Mouse (Mus musculus) heart, adult 2 months (tissue): ENCODE results near the gene Fer.

Source experiments
- CTCF ChIP-seq: fragments of 200-600 bp; IDR thresholded peaks from 2 replicates; pipeline ENCODE4 v1.8.1; 2022; ENCODE audit warnings: antibody characterized with exemption, mild to moderate bottlenecking, moderate library complexity
- POLR2A ChIP-seq: fragments of 200-500 bp; IDR thresholded peaks from 2 replicates; pipeline ENCODE4 v1.6.1; 2011; ENCODE audit warnings: mild to moderate bottlenecking, low read depth, low read length, control low read depth; ENCODE audit not compliant: insufficient read depth

DNA sequence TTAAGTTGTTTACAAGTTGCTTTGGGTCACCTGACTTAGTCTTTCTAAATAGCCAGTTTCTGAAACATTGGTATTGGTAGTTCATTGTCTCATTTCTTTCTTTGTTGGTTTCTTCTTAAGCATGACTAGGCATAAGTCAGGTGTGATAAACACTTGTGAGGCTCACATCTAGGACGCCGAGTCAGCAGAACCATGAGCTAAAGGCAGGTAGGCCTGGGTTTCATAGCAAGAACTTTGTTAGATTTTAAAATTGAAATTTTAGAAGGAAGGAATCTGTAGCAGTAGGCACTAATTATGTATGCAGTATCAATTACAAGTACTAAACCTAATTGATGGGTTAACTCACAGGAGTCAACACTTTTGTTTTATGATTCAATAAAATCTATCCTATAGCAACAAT is 83.9 kb downstream of the Fer start:
- no peak for TF ChIP-seq CTCF
- no peak for TF ChIP-seq POLR2A
